Mouse (Mus musculus) left cerebral cortex, adult 2 months (tissue): ENCODE measurements around the gene Klhl3. TPM values are rescaled to one million over a fixed set of nuclear protein-coding genes. Genes with fewer than 3 reads are reported as not detected.
A peak's percentile ranks its signal among the peaks of the same experiment; 100 is the strongest.

ENCODE experiments used
- DNase-seq, 2 experiments: peaks; one replicate each; pipeline ENCODE4 v3.0.0; 2021 to 2022; ENCODE audit warnings: low spot score in 2 of 2, mixed read lengths in 1 of 2; ENCODE audit errors: extremely low spot score in 1 of 2
- H3K27ac ChIP-seq: fragments of 200-600 bp; 2 replicates; pipeline ENCODE4 v1.8.1; 2022
- H3K4me3 ChIP-seq: fragments of 200-600 bp; 2 replicates; pipeline ENCODE4 v1.8.1; 2022
- CTCF ChIP-seq: fragments of 200-600 bp; IDR thresholded peaks from 2 replicates; pipeline ENCODE4 v1.8.1; 2022; ENCODE audit warnings: antibody characterized with exemption, mild to moderate bottlenecking, moderate library complexity
- intact Hi-C: fragments of 180-260 bp; cut with DNase I; formaldehyde crosslinking; loops from one replicate; pipeline ENCODE4 v1.15.1; 2025
- total RNA-seq, 2 experiments: library from RNA; stranded (reverse); gene quantifications; 2 replicates each; pipeline ENCODE4 v1.2.3; 2021

Klhl3 gene
- total RNA-seq, 2 experiments from 2014 or later = 32.6 to 36.9 TPM

GRCm38 (mm10) chr13:58034985-58035384 is 78.4 kb downstream of the Klhl3 start:
- Histone ChIP-seq H3K27ac (no peak overlapping the region), H3K4me3 (no peak overlapping the region)
- intact Hi-C loops = loop anchor here (1.0 to 5.0 kb wide), 2 partner anchors 38 to 77 kb away; partner anchors contain the start of gene Klhl3
- no peak for DNase-seq
- TF ChIP-seq CTCF = peak; percentile 34

DNA sequence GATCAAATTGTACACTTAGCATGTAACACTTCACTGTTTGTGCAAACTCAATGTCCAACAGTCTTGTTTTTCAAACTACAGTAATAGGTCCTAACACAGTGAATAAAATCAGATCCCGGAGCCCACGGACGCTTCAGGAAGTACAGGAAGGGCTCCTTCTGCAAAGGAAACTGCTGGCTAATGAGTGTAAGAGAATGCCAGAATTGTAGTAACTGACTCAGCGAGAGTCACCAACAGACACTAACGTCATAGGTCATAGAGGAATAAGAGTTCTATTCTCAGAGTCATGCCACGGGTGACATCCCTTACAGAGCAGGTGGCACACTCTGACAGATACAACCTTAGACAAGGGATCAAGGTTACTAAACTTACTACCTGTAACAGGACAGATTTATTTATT is 78.9 kb downstream of the Klhl3 start:
- DNase-seq = no peak
- Histone ChIP-seq H3K27ac (no peak overlapping the region), H3K4me3 (no peak overlapping the region)
- intact Hi-C loops = loop anchor here (5.0 kb wide), 1 partner anchor 78 kb away; the partner anchor contains the start of gene Klhl3
- no peak for TF ChIP-seq CTCF

DNA sequence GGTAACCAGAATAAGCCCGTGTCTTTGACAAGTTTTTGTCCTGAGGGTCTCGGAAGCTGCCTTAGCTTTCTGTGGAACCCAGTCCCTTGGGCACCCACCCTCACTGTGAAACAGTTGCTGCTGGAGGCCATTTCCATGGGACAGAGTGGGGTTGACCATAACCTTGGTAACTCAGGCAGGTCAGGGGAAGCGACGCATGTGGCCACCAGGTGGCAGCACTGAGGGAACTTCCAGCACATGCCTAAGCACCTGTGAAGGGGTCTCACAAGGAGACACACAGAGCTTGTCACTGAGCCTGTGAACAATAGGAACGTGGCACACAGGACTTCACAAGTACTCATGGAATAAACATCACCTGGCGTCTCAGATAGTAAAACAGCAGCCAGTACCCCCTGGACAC is 81.6 kb downstream of the Klhl3 start:
- no peak overlapping the region for H3K4me3 ChIP-seq
- intact Hi-C loops = loop anchor here (5.0 kb wide), 1 partner anchor 81 kb away; the partner anchor contains the start of gene Klhl3
- TF ChIP-seq CTCF = peak; percentile 87
- H3K27ac ChIP-seq = no peak overlapping the region
- DNase-seq = peak; percentile 48 to 60

- no peak for DNase-seq
- peak overlapping the region; percentile 1; the same call in 1 of the 2 replicates for H3K27ac ChIP-seq
- TF ChIP-seq CTCF = no peak
- intact Hi-C loops = no loop called here
- H3K4me3 ChIP-seq = no peak overlapping the region
Observed at GRCm38 (mm10) chr13:58027115-58027514, 86.3 kb downstream of the Klhl3 start.

- DNase-seq = no peak
- intact Hi-C loops = no loop called here
- TF ChIP-seq CTCF = no peak
- no peak overlapping the region for H3K4me3 ChIP-seq
- H3K27ac ChIP-seq = no peak overlapping the region
Observed at GRCm38 (mm10) chr13:58025701-58026414, 87.5 kb downstream of the Klhl3 start.

DNA sequence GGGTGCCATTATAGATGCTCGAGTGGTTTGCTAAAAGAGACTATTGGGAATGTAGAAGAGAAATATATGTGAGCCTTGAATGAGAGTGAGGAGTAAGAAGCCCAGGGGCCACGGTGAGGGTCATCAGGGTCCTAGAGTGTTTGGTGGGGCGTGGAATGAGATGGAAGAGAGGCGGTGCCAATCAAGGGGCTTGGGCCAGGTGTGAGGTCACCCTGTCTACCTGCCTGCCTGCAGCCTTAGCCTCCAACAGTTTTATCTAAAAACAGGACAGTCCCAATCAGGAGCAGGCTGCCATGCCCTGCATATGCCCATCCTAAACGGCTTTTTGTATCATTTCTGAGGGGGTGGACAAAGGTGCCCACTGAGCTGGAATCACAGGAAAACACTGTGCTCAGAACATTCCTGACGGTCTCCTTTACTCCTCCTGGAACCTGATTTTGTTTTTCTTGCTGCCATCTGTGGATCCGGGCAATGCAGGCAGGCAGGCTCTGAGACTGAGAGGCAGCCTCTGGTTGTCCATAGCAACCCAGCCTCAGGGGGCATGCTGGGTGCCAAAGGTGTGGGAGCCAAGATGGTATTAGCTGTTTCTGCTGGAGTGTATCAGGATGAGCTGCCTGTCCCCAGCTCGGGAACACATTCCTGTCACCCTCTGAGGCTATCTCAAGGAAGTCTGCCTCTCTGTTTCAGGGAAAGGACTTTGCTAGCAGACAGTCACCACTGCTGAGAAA is 89.5 kb downstream of the Klhl3 start:
- H3K27ac ChIP-seq = peak overlapping the region; percentile 19
- TF ChIP-seq CTCF = no peak
- no peak overlapping the region for H3K4me3 ChIP-seq
- intact Hi-C loops = no loop called here
- no peak for DNase-seq

GRCm38 (mm10) chr13:58023001-58023560 is 90.3 kb downstream of the Klhl3 start:
- no peak for TF ChIP-seq CTCF
- H3K4me3 ChIP-seq = no peak overlapping the region
- DNase-seq = no peak
- intact Hi-C loops = no loop called here
- no peak overlapping the region for H3K27ac ChIP-seq

DNA sequence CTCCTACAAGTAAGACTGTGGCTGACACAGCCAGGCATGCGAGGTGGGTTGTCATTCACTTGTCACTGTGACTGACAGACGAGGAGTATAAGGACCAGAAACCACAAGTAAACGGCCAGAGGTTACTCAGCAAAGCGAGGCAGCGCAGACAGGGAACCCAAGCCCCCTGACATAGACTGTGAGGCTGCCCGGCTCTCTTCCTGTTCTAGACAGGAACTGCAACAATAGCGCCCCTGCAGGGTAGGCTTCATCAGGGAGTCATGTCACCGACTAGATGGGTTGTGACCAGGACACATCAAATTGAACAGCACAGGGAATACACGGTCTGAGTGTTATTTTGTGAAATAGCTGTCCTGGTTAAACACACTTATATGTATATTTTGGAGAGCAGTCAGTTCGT is 93.0 kb downstream of the Klhl3 start:
- TF ChIP-seq CTCF = peak; percentile 9
- intact Hi-C loops = no loop called here
- no peak overlapping the region for H3K4me3 ChIP-seq
- H3K27ac ChIP-seq = no peak overlapping the region
- DNase-seq = no peak

DNA sequence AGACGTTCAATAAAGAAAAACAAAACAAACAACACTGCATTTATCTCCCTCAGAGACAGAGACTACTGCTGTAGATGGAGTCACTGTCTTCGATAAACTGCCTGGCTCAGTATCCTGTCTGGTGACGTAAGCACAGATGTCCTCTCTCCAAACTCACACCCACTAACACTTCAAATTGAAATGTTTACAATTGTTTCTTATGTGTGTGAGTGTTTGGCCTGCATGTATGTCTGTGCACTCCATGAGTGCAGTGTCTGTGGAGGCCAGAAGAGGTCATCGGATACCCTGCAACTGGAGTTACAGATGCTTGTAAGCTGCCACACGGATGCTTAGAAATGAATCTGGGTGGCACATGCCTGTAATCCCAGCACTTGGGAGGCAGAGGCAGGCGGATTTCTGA is 96.1 kb downstream of the Klhl3 start:
- Histone ChIP-seq H3K27ac (no peak overlapping the region), H3K4me3 (no peak overlapping the region)
- DNase-seq = no peak
- no peak for TF ChIP-seq CTCF
- intact Hi-C loops = no loop called here

GRCm38 (mm10) chr13:58012067-58012925 is 101.1 kb downstream of the Klhl3 start:
- TF ChIP-seq CTCF = peak; percentile 84
- no peak overlapping the region for H3K4me3 ChIP-seq
- peak; percentile 49 to 50 for DNase-seq
- intact Hi-C loops = loop anchor here (1.0 kb wide), 1 partner anchor 101 kb away; the partner anchor contains the start of gene Klhl3
- H3K27ac ChIP-seq = no peak overlapping the region

DNA sequence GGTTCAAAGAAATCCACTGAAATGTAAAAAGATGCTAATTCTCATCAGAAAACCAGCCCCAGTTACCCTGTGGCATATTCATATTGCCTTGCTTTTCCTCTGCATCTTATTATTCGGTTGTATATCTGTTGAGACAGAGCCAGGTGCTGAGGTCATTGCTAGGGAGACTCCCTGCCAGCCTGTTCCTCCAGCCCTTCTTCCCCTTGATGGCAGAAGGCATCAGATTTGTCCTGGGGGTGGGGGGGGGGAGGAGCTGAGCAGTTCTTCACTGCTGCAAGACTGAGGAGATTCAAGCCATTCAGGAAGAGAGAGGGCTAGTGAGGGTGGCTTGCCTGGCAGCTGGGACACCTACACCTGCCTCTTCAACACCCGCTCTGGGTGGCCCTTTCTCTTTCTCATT is 101.9 kb downstream of the Klhl3 start:
- no peak for DNase-seq
- no peak overlapping the region for H3K4me3 ChIP-seq
- intact Hi-C loops = no loop called here
- H3K27ac ChIP-seq = no peak overlapping the region
- no peak for TF ChIP-seq CTCF
